Mouse (Mus musculus): ENCODE data around the gene Sdhc. TPM values are rescaled to one million over a fixed set of nuclear protein-coding genes. Genes with fewer than 3 reads are reported as not detected.

Gene Sdhc
- 122 and 172 TPM in 2 replicates for polyA plus RNA-seq (2012; rRNA removed)

DNA sequence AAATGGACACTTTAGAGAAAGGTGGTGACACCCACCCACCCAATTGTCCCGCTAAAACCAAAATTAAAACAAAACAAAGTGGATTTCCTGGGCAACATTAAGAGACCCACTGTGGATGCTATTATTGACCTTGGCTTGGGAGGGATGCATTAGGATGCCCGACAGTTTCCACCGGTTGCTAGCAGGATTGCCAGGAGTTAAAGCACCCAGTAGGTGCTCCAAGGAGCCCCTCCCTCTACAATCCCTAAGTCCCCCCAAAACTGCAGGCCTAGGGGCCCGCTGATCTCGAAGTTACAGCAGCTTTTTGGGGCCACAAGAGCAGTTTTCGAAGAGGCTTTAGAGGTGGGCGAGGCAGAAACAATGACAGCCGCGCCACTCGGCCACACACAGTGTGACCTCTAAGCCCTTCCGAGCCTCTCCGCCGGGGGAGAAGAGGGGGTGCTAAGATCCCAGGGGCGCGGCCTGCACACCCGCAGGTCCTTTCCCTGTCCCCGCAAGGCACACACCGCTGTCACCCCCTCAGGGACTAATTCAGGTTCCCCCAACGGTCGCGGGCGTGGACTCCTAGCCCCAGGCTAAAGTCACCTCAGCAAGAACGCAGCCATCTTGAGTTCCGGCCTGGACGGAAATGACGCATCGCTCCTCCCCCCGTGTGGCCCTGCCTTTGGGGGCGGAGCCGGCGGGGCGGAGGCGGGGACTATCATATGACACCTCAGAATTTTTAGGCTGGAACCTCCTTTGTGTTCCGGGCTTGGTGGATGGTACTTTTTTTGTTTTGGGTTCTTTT, at the start of gene Sdhc, which contains the start of gene Mpz:
Gene Sdhc (minus strand): TSS at position 630 of the 787 bp plus-strand sequence.
Gene Mpz (plus strand): TSS at position 738 of the 787 bp plus-strand sequence.

GRCm38 (mm10) chr1:171195887-171196397, 45.5 kb upstream of the Sdhc start, which contains the start of gene Pcp4l1:
TSS of gene Pcp4l1 (minus strand) at chr1:171196268.

DNA sequence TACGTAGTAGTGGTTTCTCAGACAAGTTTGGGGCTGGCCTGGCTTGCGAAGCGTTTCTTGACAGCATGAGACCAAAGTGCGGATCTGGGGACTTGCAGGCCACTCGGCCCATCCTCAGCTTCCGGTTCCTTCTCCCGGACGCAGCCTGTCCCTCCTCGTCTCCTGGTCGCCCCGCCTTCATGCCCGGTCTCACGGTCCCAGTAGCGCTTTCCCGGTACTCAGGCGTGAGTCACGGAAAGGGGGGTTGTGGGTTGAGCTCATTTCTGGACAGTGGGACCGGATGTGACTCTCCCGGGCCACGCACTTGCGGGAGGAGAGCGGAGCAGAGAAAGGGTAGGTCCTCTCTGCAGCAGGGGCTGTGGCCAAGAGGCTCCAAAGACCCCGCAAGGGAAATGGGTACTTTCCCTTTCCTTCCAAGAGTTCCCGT, 36.5 kb downstream of the Sdhc start, which contains the start of gene Cfap126:
Gene Cfap126 (plus strand): TSS at position 46 of the 427 bp plus-strand sequence.

Other genes starting within 250 kb of the Sdhc start
- 1.4 and 2.3 TPM in 2 replicates for gene Fcrlb, start 237.7 kb downstream of the Sdhc start, polyA plus RNA-seq (2012; rRNA removed)
- gene Fcrla, start 223.0 kb downstream of the Sdhc start, polyA plus RNA-seq (2012; rRNA removed), result 0.74 and 0.75 TPM in 2 replicates
- 11.5 and 15.1 TPM in 2 replicates for gene Fcgr2b, start 174.1 kb downstream of the Sdhc start, polyA plus RNA-seq (2012; rRNA removed)
- gene Fcgr4, start 131.7 kb downstream of the Sdhc start, polyA plus RNA-seq (2012; rRNA removed), result 1.6 and 2.6 TPM in 2 replicates
- gene Fcgr3, start 85.7 kb downstream of the Sdhc start, polyA plus RNA-seq (2012; rRNA removed), result 6.7 and 12.5 TPM in 2 replicates
- gene Cfap126, start 36.7 kb downstream of the Sdhc start, polyA plus RNA-seq (2012; rRNA removed), result 22.2 and 34.8 TPM in 2 replicates
- gene Mpz, start 108 bp upstream of the Sdhc start, polyA plus RNA-seq (2012; rRNA removed), result 0.94 and 1.6 TPM in 2 replicates
- 46.5 and 111 TPM in 2 replicates for gene Pcp4l1, start 45.7 kb upstream of the Sdhc start, polyA plus RNA-seq (2012; rRNA removed)
- gene Nr1i3, start 63.4 kb upstream of the Sdhc start, polyA plus RNA-seq (2012; rRNA removed), result 0.12 and 0.35 TPM in 2 replicates
- 29.2 and 35.2 TPM in 2 replicates for gene Tomm40l, start 71.9 kb upstream of the Sdhc start, polyA plus RNA-seq (2012; rRNA removed)
- 3.0 and 21.2 TPM in 2 replicates for gene Apoa2, start 74.5 kb upstream of the Sdhc start, polyA plus RNA-seq (2012; rRNA removed)
- gene Fcer1g, start 83.8 kb upstream of the Sdhc start, polyA plus RNA-seq (2012; rRNA removed), result 66.5 and 67.8 TPM in 2 replicates
- 24.2 and 26.9 TPM in 2 replicates for gene Adamts4, start 99.8 kb upstream of the Sdhc start, polyA plus RNA-seq (2012; rRNA removed)
- gene Ndufs2, start 100.8 kb upstream of the Sdhc start, polyA plus RNA-seq (2012; rRNA removed), result 116 and 119 TPM in 2 replicates
- 90.9 and 109 TPM in 2 replicates for gene B4galt3, start 119.7 kb upstream of the Sdhc start, polyA plus RNA-seq (2012; rRNA removed)
- gene Ppox, start 130.6 kb upstream of the Sdhc start, polyA plus RNA-seq (2012; rRNA removed), result 65.2 and 73.2 TPM in 2 replicates
- 70.8 and 77.9 TPM in 2 replicates for gene Usp21, start 137.4 kb upstream of the Sdhc start, polyA plus RNA-seq (2012; rRNA removed)
- 12.1 and 13.5 TPM in 2 replicates for gene Ufc1, start 144.4 kb upstream of the Sdhc start, polyA plus RNA-seq (2012; rRNA removed)
- 41.8 and 54.8 TPM in 2 replicates for gene Dedd, start 178.5 kb upstream of the Sdhc start, polyA plus RNA-seq (2012; rRNA removed)
- gene Nit1, start 195.0 kb upstream of the Sdhc start, polyA plus RNA-seq (2012; rRNA removed), result 46.4 and 55.9 TPM in 2 replicates
- gene Pfdn2, start 195.1 kb upstream of the Sdhc start, polyA plus RNA-seq (2012; rRNA removed), result 7.0 and 13.1 TPM in 2 replicates
- gene Klhdc9, start 210.2 kb upstream of the Sdhc start, polyA plus RNA-seq (2012; rRNA removed), result 4.5 and 5.9 TPM in 2 replicates
- 4.7 and 5.7 TPM in 2 replicates for gene Nectin4, start 219.5 kb upstream of the Sdhc start, polyA plus RNA-seq (2012; rRNA removed)
- 2.8 TPM in 2 replicates for gene Arhgap30, start 238.4 kb upstream of the Sdhc start, polyA plus RNA-seq (2012; rRNA removed)